Mouse (Mus musculus) ovary, adult 18-20 months (tissue): Measurements from ENCODE around the gene Card19.

Source experiments
- DNase-seq: peaks from one replicate; pipeline ENCODE4 v3.0.0; 2022; ENCODE audit warnings: low spot score, mixed read lengths

Gene Card19

GRCm38 (mm10) chr13:49215504-49216219, at the start of gene Card19:
Gene Card19 (minus strand): TSS chr13:49216037.
- DNase-seq: peak; percentile 93

- no peak for DNase-seq
Measured at GRCm38 (mm10) chr13:49260036-49260722, 44.3 kb upstream of the Card19 start.

GRCm38 (mm10) chr13:49257819-49258313, 42.0 kb upstream of the Card19 start:
- DNase-seq: no peak

GRCm38 (mm10) chr13:49252746-49253145, 36.9 kb upstream of the Card19 start:
- no peak for DNase-seq

- no peak for DNase-seq
Measured at GRCm38 (mm10) chr13:49252113-49252512, 36.3 kb upstream of the Card19 start.

GRCm38 (mm10) chr13:49250716-49251517, 35.1 kb upstream of the Card19 start:
- no peak for DNase-seq

GRCm38 (mm10) chr13:49249634-49250033, 33.8 kb upstream of the Card19 start:
- no peak for DNase-seq

GRCm38 (mm10) chr13:49248923-49249322, 33.1 kb upstream of the Card19 start:
- DNase-seq: no peak

- no peak for DNase-seq
Measured at GRCm38 (mm10) chr13:49248467-49248862, 32.6 kb upstream of the Card19 start, which contains the start of gene Susd3. Gene Susd3 (minus strand): TSS chr13:49248706.

GRCm38 (mm10) chr13:49247740-49248466, 32.1 kb upstream of the Card19 start:
- DNase-seq: peak; percentile 16

GRCm38 (mm10) chr13:49247232-49247739, 31.4 kb upstream of the Card19 start:
- no peak for DNase-seq

GRCm38 (mm10) chr13:49246626-49247025, 30.8 kb upstream of the Card19 start:
- peak; percentile 28 for DNase-seq

GRCm38 (mm10) chr13:49246011-49246410, 30.2 kb upstream of the Card19 start:
- DNase-seq: peak; percentile 87

- peak; percentile 66 for DNase-seq
Measured at GRCm38 (mm10) chr13:49245251-49245650, 29.4 kb upstream of the Card19 start.

- DNase-seq: no peak
Measured at GRCm38 (mm10) chr13:49243492-49243891, 27.7 kb upstream of the Card19 start.

GRCm38 (mm10) chr13:49242321-49243065, 26.7 kb upstream of the Card19 start:
- no peak for DNase-seq

GRCm38 (mm10) chr13:49238737-49239136, 22.9 kb upstream of the Card19 start:
- no peak for DNase-seq

- DNase-seq: no peak
Measured at GRCm38 (mm10) chr13:49237617-49238016, 21.8 kb upstream of the Card19 start.

GRCm38 (mm10) chr13:49234711-49235110, 18.9 kb upstream of the Card19 start:
- DNase-seq: no peak

GRCm38 (mm10) chr13:49233792-49234572, 18.1 kb upstream of the Card19 start:
- no peak for DNase-seq
